Mouse (Mus musculus): ENCODE measurements at regions not wholly inside any gene's neighbourhood (a gene's known extent, or its start where the extent isn't known, plus 50 kb on each side); places are given as distances from the start of the nearest gene placed in this dataset.
A peak's percentile ranks its signal among the peaks of the same experiment; 100 is the strongest.

DNA sequence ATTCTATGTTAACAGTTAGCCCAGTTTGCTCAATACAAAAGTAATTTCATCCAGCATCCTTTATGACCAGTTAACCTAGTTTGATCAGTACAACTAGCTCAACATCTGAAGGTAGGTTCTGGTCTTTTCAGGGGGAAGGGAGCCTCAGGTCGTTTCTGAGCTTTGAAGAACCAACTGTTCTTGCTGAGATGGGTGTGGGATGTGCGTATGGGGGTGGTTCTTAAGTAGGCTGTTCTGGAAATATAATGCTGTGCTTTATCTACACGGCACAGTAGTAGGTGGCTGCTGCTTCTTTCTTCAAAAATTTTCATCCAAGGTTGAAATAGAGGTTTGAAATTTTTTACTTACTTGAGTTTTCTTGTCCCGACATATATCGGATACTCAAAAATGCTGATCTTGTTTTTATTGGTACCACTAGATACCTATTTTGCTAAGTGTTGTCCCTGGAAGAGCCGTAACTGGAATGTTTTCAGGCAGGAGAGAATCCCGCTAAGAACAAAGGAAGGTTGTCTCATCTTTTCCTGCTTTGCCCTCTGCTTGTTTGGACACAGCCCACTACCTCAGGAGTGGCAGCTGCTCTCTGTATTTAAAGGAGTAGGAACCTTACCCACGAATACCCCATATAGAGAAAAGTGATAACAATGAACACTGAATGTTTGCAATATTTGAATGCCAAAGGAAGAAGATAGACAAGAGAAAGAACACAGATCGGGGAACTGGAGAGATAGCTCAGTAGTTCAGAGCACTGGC lies 275.5 kb downstream of the Cdh10 start:
- no peak for DNase-seq
- intact Hi-C loops (cut with DNase I): no loop called here

DNA sequence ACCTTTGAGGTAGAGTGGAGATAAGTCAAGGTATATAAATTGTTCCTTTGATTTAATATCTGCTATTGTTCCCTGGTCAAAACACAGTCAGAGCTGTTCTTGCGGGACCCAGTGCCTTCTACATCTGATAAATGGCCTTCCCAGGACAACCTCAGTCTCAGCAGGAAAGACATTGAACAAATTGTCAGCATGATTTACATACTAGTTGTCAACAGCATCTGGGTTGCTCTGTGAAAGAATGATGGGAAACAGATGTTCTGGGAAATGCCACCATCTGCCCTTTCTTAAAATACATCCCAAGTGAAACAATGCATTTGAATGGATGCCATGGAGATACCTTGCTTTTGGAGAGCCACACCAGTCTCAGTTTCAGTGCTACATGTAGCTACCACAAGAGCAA lies 296.2 kb downstream of the Cdh10 start:
- no peak for DNase-seq
- intact Hi-C loops (cut with DNase I): no loop called here

DNA sequence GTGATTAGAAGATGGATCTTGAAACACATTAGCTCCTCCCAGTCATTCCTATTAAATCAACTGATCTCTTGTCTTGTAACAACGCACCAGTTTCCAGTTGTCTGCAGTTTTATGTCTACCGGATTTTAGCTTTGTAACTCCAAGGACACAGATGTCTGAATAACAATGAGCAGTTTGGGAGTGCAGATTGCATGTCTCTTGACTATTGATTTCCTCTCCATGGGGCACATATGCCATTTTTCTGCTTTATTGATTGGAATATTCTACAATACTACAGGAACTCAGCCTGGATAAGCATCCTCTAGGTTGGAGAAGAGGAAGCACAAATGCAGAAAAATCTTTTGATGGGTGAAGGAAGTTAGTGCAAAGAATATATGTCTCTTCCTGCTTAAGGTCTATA lies 300.2 kb downstream of the Cdh10 start:
- no peak for DNase-seq
- intact Hi-C loops (cut with DNase I): no loop called here

DNA sequence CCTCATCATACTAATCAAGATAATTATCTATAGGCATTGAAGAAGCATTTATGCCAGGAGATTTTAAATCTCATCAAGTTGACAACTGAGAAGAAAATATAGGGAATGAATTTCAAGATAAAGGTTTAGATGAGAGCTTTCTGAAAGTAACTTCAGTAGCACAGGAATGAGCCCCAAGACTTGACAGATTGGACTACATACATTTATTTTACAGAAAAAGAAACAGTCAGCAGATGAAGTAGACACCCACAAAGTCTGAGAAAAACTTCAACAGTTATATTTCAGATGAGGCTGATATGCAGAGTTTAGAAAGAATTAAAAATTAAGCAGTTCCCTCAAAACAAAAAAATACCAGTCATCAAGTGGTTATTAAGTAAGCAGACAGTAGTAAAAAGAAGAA lies 308.7 kb downstream of the Cdh10 start:
- intact Hi-C loops (cut with DNase I): no loop called here
- DNase-seq: no peak

DNA sequence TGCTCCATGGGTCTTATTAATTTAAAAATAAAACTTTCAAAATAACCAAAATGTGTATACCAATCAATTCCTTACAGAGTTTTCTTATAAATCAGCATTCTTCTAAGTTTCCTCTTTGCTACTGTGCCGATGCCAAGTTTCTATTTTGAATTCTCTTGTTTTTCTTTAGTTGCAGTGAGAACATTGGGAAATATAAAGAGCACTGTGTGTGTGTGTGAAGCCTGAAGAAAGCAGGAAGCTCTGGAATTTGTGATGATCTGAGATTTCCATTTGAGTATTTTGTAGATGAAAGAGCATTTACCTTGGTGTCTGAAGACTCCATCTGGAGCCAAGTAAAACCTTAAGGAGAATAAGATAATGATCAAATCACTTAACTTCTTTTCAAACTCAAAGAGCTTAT lies 310.6 kb downstream of the Cdh10 start:
- intact Hi-C loops (cut with DNase I): no loop called here
- DNase-seq: no peak

DNA sequence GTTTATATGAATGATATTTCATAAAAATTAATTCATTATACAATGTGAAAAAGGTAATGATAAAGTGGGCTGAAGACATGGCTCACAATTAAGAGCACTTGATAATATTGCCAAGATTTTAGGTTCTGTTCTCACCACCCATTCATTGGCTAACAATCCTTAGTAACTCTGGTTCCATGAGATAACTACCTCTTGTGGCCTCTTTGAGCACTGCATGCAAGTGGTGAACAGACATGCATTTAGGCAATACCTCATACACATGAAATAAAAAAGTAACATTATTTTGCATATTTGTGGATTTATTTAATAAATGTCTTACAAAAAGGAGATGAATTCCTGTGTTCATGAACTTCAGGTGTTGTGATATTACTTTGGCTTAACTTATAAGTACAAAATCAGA lies 334.9 kb downstream of the Cdh10 start:
- intact Hi-C loops (cut with DNase I): no loop called here
- no peak for DNase-seq

DNA sequence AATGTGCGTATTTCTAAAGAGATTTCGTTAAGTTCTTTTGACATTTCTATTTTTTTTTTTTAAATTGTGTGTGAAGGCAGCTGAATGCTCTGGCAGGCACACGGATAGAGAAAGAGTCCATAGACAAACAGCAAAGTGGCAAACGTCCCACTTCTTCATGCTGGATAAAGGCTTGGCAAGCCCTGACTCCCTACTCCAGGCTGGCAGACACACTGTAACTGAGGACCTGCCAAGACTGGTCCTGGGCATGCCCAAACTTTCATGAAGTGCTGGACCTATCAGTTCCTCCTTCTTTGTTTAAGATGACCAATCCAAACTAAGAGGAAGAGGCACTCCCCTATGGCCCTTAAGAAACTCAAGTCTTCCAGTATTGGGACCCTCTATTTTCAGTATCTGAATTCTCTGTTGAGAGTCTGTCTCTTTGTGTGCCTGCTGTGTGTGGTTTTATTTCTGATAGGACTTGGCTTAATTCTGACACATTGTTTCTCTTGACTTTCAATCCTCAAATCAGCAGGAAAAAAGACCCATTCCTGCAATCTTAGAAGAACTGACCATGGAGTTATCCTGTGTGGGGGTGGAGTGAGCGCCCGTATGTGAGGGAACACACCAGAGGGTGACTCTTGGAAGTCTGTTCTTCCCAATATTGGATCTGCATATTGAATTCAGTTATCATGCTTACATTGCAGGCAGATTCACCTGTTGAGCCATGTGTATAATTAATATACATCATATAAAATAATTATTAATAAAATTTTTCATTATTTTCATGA lies 343.6 kb downstream of the Cdh10 start:
- intact Hi-C loops (cut with DNase I): no loop called here
- peak; percentile 22 to 29 for DNase-seq

DNA sequence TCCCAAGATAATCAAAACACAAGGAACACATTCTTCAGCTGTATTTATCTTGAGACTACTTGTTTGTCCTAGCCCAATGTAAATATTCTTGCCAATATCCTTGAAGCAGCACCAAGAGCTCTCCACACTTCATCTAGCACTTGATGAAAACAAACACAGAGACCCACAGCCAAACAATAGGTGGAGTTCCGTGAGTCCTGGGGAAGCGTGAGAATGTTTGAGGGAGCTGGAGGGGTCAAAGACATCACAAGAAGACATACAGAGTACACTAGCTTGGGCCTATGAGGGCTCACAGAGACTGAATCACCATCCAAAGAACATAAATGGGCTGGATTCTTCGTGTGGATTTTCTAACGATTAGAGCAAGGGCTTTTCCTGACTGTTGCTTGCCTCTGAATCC lies 356.7 kb downstream of the Cdh10 start:
- intact Hi-C loops (cut with DNase I): no loop called here
- no peak for DNase-seq
